Mouse (Mus musculus) megakaryocyte, embryonic 14.5 days (primary cell): Measurements from ENCODE around the gene Ankrd28. TPM values are rescaled to one million over a fixed set of nuclear protein-coding genes. Genes with fewer than 3 reads are reported as not detected.
"Not testable (repeated sequence)": the region's sequence is repeated elsewhere in the genome, so short reads cannot be mapped to it uniquely, and the experiment has no call there.

Experiments used
- H3K27me3 ChIP-seq: replicated peaks from 2 replicates; pipeline ENCODE3; 2012; ENCODE audit warnings: inconsistent platforms
- H3K36me3 ChIP-seq: replicated peaks from 2 replicates; pipeline ENCODE3; 2012; ENCODE audit warnings: low read length, inconsistent platforms, mixed read lengths
- H3K4me1 ChIP-seq: 2 replicates; pipeline ENCODE4 v1.6.1; 2012; ENCODE audit warnings: inconsistent platforms
- H3K4me3 ChIP-seq: replicated peaks from 2 replicates; pipeline ENCODE3; 2012; ENCODE audit warnings: moderate library complexity, mild to moderate bottlenecking, inconsistent platforms
- H3K9me3 ChIP-seq: 2 replicates; pipeline ENCODE4 v1.6.1; 2012; ENCODE audit warnings: inconsistent platforms
- FLI1 ChIP-seq: IDR thresholded peaks from 2 replicates; pipeline ENCODE4 v1.6.1; 2012; ENCODE audit warnings: low read length, inconsistent platforms, mixed read lengths
- GATA1 ChIP-seq: IDR thresholded peaks from 3 replicates; pipeline ENCODE4 v1.6.1; 2012; ENCODE audit warnings: mixed read lengths, low read length, inconsistent platforms, borderline replicate concordance
- polyA plus RNA-seq: library from polyadenylated mRNA; stranded (reverse); fragments of >175 nt; gene quantifications from 2 replicates; pipeline ENCODE4 v1.2.3, GENCODE M21; 2012; ENCODE audit warnings: low replicate concordance; ENCODE audit not compliant: insufficient read depth

The Ankrd28 gene
- polyA plus RNA-seq, 1 experiment = 4.0 TPM

DNA sequence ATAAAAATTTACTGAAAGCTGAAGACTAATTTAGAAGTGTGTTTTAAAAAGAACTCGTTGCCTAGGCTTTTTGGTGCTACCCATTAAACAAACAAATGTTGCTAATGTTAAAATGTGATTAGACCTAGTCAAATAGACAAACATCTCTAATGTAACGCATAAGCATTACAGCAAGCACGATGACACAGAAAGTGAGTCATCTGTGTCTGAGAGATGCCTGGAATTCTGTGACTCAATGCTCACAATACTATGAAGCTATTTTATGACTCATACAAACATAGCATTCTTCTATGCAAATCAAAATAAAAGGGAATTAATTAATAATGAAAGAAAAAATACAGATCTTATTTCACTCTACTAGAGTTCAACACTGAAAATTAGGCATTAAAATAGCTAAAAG lies 61.9 kb downstream of the Ankrd28 start:
- Histone ChIP-seq H3K4me3 (no peak overlapping the region), H3K4me1 (peaks cover 44% of the 10 kb centered on the region), H3K9me3 (no peaks in the 10 kb centered on the region), H3K36me3 (peaks cover 84% of the 10 kb centered on the region), H3K27me3 (no peaks in the 10 kb centered on the region)
- TF ChIP-seq GATA1 (no peak), FLI1 (no peak)

DNA sequence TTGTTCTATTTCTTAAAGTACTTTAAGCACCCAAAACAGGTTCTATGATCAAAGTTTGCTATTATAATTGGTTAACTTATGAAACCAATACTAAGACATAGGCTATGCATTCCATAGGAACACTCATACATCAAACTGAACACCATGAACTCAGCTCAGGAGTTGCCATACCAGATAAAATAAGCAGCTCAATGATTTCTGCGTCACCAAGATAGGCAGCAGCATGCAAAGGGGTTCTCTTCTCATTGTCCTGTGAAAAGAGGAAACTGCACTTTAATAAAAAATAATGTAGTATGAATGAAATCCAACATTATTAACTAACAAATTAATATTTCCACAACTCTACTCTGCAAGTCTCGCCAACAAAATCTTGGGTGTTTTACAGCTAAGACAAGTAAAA lies 66.4 kb downstream of the Ankrd28 start:
- H3K9me3 ChIP-seq = no peaks in the 10 kb centered on the region
- no peak overlapping the region for H3K4me3 ChIP-seq
- TF ChIP-seq FLI1 (no peak), GATA1 (no peak)
- peaks cover 84% of the 10 kb centered on the region for H3K36me3 ChIP-seq
- no peaks in the 10 kb centered on the region for H3K27me3 ChIP-seq
- peaks cover 56% of the 10 kb centered on the region for H3K4me1 ChIP-seq

DNA sequence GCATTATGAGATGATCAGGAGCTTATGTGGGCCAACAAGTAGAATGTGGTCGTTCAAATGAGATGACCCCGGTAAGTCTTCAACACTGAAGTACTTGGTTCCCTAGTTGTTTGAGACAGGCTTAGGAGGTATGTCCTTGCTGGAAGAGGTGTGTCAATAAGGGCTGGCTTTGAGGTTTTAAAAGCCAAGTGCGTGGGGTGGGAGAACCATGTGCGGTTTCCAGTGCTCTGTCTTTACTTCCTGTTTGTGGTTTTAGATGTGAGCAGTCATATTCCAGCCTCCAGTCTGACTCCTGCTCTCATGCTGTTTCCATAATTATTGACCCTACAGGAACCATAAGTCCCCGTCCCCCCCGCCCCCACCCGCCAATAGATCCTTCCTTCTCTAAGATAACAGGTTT lies 68.7 kb downstream of the Ankrd28 start:
- Histone ChIP-seq H3K4me3 (no peak overlapping the region), H3K36me3 (peaks cover 84% of the 10 kb centered on the region), H3K9me3 (no peaks in the 10 kb centered on the region), H3K27me3 (no peaks in the 10 kb centered on the region), H3K4me1 (peaks cover 45% of the 10 kb centered on the region)
- no peak for TF ChIP-seq FLI1
- no peak for TF ChIP-seq GATA1

DNA sequence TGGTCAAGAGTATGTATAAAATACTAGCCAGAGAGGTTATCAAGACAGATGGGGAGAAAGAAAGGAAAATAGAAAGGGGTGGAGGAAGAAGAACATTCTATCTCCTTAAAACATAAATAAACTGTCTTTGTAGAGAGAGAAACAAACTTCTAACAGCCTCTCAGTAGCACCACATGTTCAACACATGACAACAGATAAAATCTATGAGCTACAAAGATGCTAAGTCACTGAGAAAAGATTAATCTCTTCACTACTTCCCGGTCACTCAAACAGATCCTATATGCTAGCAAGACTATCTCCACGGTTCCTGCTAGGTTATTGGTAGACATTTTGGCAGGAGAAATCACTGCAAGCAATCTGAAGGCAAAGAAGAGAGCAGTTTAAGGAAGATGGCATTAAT lies 71.3 kb downstream of the Ankrd28 start:
- Histone ChIP-seq H3K27me3 (no peaks in the 10 kb centered on the region), H3K36me3 (peaks cover 97% of the 10 kb centered on the region), H3K4me1 (peaks cover 46% of the 10 kb centered on the region), H3K4me3 (no peak overlapping the region), H3K9me3 (no peaks in the 10 kb centered on the region)
- TF ChIP-seq FLI1 (no peak), GATA1 (no peak)

DNA sequence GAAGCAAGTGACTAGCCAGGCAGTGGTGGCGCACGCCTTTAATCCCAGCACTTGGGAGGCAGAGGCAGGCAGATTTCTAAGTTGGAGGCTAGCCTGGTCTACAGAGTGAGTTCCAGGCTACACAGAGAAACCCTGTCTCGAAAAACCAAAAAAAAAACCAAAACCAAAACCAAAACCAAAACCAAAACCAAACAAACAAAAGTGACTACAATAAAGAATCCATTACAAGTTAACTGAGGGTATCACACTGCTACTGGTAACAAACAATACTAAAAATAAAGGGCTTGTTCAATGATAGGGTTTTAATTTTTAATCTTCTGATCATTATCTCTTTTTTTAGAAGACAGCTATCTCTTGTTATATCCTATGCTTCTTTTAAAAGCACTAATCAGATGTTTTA lies 72.0 kb downstream of the Ankrd28 start:
- H3K27me3 ChIP-seq, H3K9me3 ChIP-seq, H3K4me3 ChIP-seq: not testable (repeated sequence)
- H3K4me1 ChIP-seq = peaks cover 42% of the 10 kb centered on the region
- peaks cover 97% of the 10 kb centered on the region for H3K36me3 ChIP-seq

DNA sequence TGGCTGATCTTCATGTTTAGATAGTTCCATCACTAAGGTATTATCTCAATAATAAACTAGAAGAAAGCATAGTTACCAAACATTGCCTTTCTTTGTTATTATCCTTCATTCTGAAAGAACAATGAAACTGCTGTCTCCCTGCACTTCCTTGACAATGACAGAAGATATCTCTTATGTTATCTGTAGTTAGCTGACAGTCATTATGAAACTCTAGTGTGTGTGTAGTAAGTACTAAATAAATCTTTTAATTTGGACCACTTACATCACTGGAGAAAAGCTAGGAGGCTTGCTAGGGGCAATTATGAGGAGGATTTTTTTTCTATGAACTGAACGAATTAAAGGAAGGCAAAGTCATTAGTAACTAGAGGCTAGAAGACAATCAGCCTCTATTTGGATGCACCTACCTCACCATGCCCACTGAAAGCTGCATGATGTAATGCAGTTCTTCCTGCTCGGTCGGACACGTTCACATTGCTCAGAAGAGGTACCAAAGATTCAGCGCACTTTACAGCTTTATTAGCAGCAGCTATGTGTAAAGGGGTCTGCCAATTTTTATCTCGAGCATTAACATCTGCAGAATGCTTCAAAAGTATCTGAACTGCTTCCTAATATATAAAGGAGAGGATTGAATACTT lies 82.1 kb downstream of the Ankrd28 start:
- H3K4me1 ChIP-seq = peaks cover 3% of the 10 kb centered on the region; the same call in 1 of the 2 replicates
- H3K9me3 ChIP-seq = no peaks in the 10 kb centered on the region
- H3K36me3 ChIP-seq = peaks cover 95% of the 10 kb centered on the region
- TF ChIP-seq GATA1 (no peak), FLI1 (no peak)
- no peak overlapping the region for H3K4me3 ChIP-seq
- no peaks in the 10 kb centered on the region for H3K27me3 ChIP-seq

DNA sequence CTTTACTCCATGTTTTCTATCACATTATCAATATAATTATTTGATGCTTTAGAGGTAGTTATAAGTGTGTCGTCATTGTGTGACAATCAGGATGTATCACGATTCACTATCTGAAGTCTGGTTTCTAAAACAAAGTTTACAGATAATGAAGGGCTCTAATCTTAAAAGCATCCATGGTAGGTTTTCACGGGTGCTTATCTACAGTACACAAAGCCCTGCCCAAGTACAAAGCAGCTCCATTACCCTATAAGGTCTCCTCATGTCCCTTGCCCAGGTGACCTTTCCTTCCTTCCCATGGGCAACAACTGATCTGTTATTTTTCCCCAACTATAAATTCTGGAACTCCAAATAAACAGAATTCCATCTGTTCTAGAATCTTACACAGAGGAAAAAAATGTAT lies 87.9 kb downstream of the Ankrd28 start:
- Histone ChIP-seq H3K27me3 (no peaks in the 10 kb centered on the region), H3K9me3 (no peaks in the 10 kb centered on the region), H3K36me3 (peaks cover 98% of the 10 kb centered on the region), H3K4me3 (no peak overlapping the region), H3K4me1 (peaks cover 28% of the 10 kb centered on the region)
- TF ChIP-seq GATA1 (no peak), FLI1 (no peak)

DNA sequence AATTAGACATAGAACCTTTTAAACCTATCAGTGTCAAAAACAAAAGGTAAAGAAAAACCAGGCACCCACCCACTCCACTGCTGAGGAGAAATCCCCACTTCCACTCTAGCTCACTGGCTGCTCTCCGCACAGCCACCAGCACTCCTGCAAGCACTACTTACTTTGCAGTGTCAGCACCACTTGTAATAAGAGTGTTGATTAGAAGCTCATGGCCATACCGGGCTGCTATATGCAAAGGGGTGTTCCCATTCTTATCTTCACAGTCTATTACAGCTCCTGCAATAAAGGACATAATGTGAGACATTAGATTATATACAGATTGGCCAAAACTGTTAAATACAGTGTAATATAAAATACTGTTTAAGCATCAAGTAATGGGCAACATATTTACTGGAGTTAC lies 95.6 kb downstream of the Ankrd28 start:
- Histone ChIP-seq H3K9me3 (no peaks in the 10 kb centered on the region), H3K36me3 (peaks cover 98% of the 10 kb centered on the region), H3K4me3 (no peak overlapping the region), H3K4me1 (peaks cover 12% of the 10 kb centered on the region), H3K27me3 (no peaks in the 10 kb centered on the region)
- TF ChIP-seq GATA1 (no peak), FLI1 (no peak)

DNA sequence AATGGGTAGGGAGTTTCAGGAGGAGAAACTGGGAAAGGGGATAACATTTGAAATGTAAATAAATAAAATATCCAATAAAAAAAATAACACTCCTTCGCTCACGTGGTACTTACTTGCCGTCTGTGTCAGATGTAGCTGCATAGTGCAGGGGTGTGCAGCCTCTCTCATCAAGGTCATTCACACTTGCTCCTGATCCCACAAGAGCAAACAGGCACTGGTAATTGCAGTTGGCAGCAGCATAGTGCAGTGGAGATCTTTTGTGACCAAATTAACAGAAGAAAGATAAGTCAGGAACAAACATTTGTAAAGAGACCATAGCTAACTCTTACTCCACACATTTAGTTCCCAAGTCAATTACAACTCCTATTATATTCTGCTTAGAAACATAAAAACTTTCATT lies 102.9 kb downstream of the Ankrd28 start:
- Histone ChIP-seq H3K36me3 (peaks cover 93% of the 10 kb centered on the region), H3K4me1 (peaks cover 6% of the 10 kb centered on the region), H3K27me3 (no peaks in the 10 kb centered on the region), H3K9me3 (no peaks in the 10 kb centered on the region), H3K4me3 (no peak overlapping the region)
- TF ChIP-seq FLI1 (no peak), GATA1 (no peak)

DNA sequence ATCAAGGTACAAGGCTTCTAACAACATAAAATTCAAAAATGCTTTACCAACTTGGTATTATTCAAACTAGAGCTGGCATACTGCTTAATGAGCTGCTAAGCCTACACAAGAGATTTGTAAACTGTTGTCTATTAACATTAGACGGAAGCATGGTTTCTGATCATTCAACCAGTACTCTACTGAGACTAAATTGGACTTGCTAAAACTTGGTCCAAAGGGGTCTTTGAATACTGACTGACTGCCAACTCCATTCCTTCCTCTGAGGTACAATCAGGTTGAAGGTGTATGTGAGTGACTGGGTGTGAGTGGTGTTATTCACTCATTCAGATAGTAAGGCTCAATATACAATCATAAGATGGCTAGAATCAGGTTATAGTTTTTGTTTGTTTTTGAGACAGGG lies 107.7 kb downstream of the Ankrd28 start:
- no peak overlapping the region for H3K4me3 ChIP-seq
- H3K4me1 ChIP-seq = peaks cover 12% of the 10 kb centered on the region
- no peaks in the 10 kb centered on the region for H3K27me3 ChIP-seq
- no peaks in the 10 kb centered on the region for H3K9me3 ChIP-seq
- TF ChIP-seq GATA1 (no peak), FLI1 (no peak)
- peaks cover 93% of the 10 kb centered on the region for H3K36me3 ChIP-seq

DNA sequence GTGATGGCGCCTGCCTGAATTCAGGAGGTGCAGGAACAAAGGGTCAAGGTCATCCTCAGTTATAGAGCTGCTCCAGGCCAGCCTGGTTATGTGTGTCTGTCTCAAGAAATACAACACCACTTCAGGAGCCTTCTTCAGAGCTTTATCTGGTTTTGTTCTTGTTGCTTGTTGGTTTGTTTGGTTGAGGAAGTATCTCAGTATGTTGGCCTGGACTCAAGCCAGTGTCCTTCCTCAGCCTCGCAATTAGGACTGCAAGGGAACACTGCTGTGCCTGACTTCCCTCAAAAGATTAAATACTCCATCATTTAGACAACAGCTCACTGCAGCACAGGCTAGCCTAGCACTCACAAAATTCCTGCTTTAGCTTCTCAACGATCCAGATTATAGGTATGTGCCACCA lies 109.2 kb downstream of the Ankrd28 start:
- H3K36me3 ChIP-seq = peaks cover 94% of the 10 kb centered on the region
- H3K4me3 ChIP-seq = no peak overlapping the region
- H3K27me3 ChIP-seq = no peaks in the 10 kb centered on the region
- peaks cover 11% of the 10 kb centered on the region for H3K4me1 ChIP-seq
- no peaks in the 10 kb centered on the region for H3K9me3 ChIP-seq
- TF ChIP-seq GATA1 (no peak), FLI1 (no peak)
